Mouse (Mus musculus) olfactory bulb, adult 2 months (tissue): ENCODE results near the gene Bcl6b.

Source experiments
- CTCF ChIP-seq: fragments of 200-500 bp; IDR thresholded peaks from 2 replicates; pipeline ENCODE4 v1.5.1; 2012; ENCODE audit warnings: low read depth, mild to moderate bottlenecking, low read length, moderate library complexity; ENCODE audit not compliant: insufficient read depth
- POLR2A ChIP-seq: fragments of 200-500 bp; IDR thresholded peaks from 2 replicates; pipeline ENCODE4 v1.6.1; 2012; ENCODE audit warnings: mild to moderate bottlenecking, low read depth, low read length, moderate library complexity; ENCODE audit not compliant: insufficient read depth

DNA sequence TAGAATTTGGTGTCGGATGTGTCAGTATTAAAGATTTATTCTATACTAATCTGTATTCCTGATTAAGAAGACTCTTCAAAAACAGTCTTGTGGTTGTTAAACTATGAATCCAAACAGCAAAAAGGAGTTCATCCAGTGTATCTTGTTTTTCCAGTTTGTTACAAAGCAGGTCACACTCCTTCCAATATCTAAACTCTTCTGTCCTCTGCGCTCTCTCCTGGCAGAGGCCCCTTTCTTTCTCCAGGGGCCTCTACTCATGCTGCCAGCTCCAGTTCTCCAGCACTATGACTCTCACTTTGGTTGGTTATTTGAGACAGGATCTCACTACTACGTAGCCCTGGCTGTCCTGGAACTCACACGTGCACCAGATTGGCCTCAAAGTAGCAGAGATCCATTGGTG is 36.2 kb upstream of the Bcl6b start:
- TF ChIP-seq CTCF = no peak
- TF ChIP-seq POLR2A = no peak
